Mouse (Mus musculus) heart, embryonic 14.5 days (tissue): ENCODE data around the gene Pid1. TPM values are rescaled to one million over a fixed set of nuclear protein-coding genes. Genes with fewer than 3 reads are reported as not detected.

Experiments
- ATAC-seq: fragments of 200-750 bp; cut with Nextera tagmentation; 2 replicates; pipeline ENCODE4 v1.8.0; 2017; ENCODE audit warnings: low read depth, moderate TSS enrichment; ENCODE audit not compliant: insufficient number of reproducible peaks, insufficient read depth, low FRiP score
- H3K27ac ChIP-seq, 2 experiments: fragments of 200-500 bp in 1 of 2; fragments of 300-500 bp in 1 of 2; sonication (generic) in 1 of 2; replicated peaks in 1 of 2; 2 replicates each; pipeline ENCODE4 v1.5.1; 2012 to 2014; ENCODE audit warnings: low read depth in 2 of 2, low read length in 2 of 2, control low read depth in 1 of 2, mild to moderate bottlenecking in 1 of 2, mixed read lengths in 1 of 2; ENCODE audit not compliant: control insufficient read depth in 1 of 2, insufficient read depth in 1 of 2
- H3K27me3 ChIP-seq: fragments of 300-500 bp; sonication (generic); 2 replicates; pipeline ENCODE4 v1.6.1; 2014; ENCODE audit warnings: mild to moderate bottlenecking, low read length, control low read depth; ENCODE audit not compliant: control insufficient read depth, insufficient read depth
- H3K36me3 ChIP-seq: fragments of 300-500 bp; sonication (generic); 2 replicates; pipeline ENCODE4 v1.6.1; 2014; ENCODE audit warnings: mild to moderate bottlenecking, control low read depth, low read length, mixed read lengths; ENCODE audit not compliant: control insufficient read depth, insufficient read depth
- H3K4me1 ChIP-seq, 2 experiments: fragments of 200-500 bp in 1 of 2; fragments of 300-500 bp in 1 of 2; sonication (generic) in 1 of 2; 2 replicates each; pipeline ENCODE4 v1.6.1; 2012 to 2014; ENCODE audit warnings: low read length in 2 of 2, control low read depth in 1 of 2, mixed read lengths in 1 of 2; ENCODE audit not compliant: control insufficient read depth in 2 of 2, insufficient read depth in 2 of 2
- H3K4me2 ChIP-seq: fragments of 300-500 bp; sonication (generic); 2 replicates; pipeline ENCODE4 v1.6.1; 2014; ENCODE audit warnings: mild to moderate bottlenecking, low read length
- H3K4me3 ChIP-seq, 2 experiments: fragments of 200-500 bp in 1 of 2; fragments of 300-500 bp in 1 of 2; sonication (generic) in 1 of 2; 2 replicates each; pipeline ENCODE4 v1.5.1; 2012 to 2014; ENCODE audit warnings: low read length in 2 of 2, mild to moderate bottlenecking in 2 of 2, control low read depth in 1 of 2, low read depth in 1 of 2, moderate library complexity in 1 of 2; ENCODE audit not compliant: control insufficient read depth in 1 of 2, insufficient read depth in 1 of 2
- H3K9ac ChIP-seq: fragments of 300-500 bp; sonication (generic); 2 replicates; pipeline ENCODE4 v1.6.1; 2014; ENCODE audit warnings: mild to moderate bottlenecking, low read length
- H3K9me3 ChIP-seq: fragments of 300-500 bp; sonication (generic); 2 replicates; pipeline ENCODE4 v1.6.1; 2016; ENCODE audit warnings: low read length, control low read depth; ENCODE audit not compliant: control insufficient read depth
- WGBS: fragments of 180-500 bp; shearing (Covaris S2); extraction: QIAGEN DNeasy Blood & Tissue Kit; methylation state at CpG from one replicate; pipeline ENCODE4 v1.1.7; 2014; 5-methylcytosine and 5-hydroxymethylcytosine counted together
- polyA plus RNA-seq: library from polyadenylated mRNA; unstranded; fragments of >200 nt; fragmentation: Nextera tagmentation; extraction: Ambion mirVana; gene quantifications from 2 replicates; pipeline ENCODE4 v1.2.1, GENCODE M21; 2014

Pid1 gene
- polyA plus RNA-seq, 1 experiment from 2014 or later = 11.2 TPM

GRCm38 (mm10) chr1:84254361-84254760 is 109.6 kb downstream of the Pid1 start:
- H3K4me1 ChIP-seq = no peaks in the 10 kb centered on the region

DNA sequence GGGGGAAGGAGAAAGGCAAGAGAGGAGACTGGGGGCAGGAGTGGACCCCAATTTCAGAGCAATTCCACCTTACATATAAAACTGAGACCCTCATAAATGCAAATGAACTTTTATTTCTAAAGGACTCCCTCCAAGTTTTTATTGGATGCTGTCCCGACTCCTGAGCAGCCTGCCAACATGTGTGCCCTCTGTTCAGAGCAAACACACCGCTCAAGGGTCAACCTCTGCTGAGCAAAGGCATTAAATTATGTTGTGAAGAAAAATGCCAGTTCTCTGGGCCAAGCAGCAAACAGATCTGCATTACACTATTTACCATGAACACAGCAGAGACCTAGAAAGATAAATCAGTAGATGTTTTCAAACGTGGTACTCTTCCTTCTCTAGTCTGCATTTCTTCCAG is 110.1 kb downstream of the Pid1 start:
- Histone ChIP-seq H3K4me1 (no peaks in the 10 kb centered on the region), H3K9me3 (no peaks in the 10 kb centered on the region), H3K4me2 (no peak overlapping the region), H3K27me3 (no peaks in the 10 kb centered on the region), H3K27ac (no peak overlapping the region), H3K36me3 (no peaks in the 10 kb centered on the region), H3K4me3 (no peak overlapping the region), H3K9ac (no peak overlapping the region)
- 67% methylated on average over 3 of the region's 3 CpGs for WGBS
- ATAC-seq = no peak

More at GRCm38 (mm10) chr1:84254361-84254760, 109.6 kb downstream of the Pid1 start:
- Histone ChIP-seq H3K36me3 (no peaks in the 10 kb centered on the region), H3K27ac (no peak overlapping the region), H3K9ac (no peak overlapping the region), H3K9me3 (no peaks in the 10 kb centered on the region), H3K4me3 (no peak overlapping the region), H3K27me3 (no peaks in the 10 kb centered on the region), H3K4me2 (no peak overlapping the region)
- WGBS = 58% methylated on average over 5 of the region's 5 CpGs
- ATAC-seq = no peak

DNA sequence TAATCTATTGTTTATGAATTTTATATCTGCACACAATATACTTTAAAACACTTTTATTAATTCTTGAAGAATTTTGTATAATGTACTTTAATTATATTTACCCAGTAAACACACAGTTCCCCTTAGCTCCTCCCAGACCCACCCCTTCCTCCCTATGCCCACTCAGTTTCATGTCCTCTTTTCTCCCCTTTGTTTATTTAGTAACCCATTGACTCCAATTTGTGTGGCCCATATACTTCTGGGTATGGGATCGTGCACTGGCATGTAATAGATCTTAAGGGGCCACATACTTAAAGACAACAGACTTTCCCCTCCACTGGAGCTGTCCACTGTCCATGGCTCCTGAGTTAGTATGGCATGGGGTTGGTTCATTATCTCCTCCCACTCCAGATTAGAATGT is 112.8 kb downstream of the Pid1 start:
- Histone ChIP-seq H3K27me3 (no peaks in the 10 kb centered on the region), H3K4me2 (no peak overlapping the region), H3K9ac (no peak overlapping the region), H3K9me3 (no peaks in the 10 kb centered on the region), H3K36me3 (no peaks in the 10 kb centered on the region), H3K4me3 (no peak overlapping the region), H3K4me1 (no peaks in the 10 kb centered on the region), H3K27ac (no peak overlapping the region)
- ATAC-seq = no peak
- WGBS = 46% methylated on average over 1 of the region's 1 CpGs

- Histone ChIP-seq H3K4me3 (no peak overlapping the region), H3K9me3 (no peaks in the 10 kb centered on the region), H3K27me3 (no peaks in the 10 kb centered on the region), H3K27ac (no peak overlapping the region), H3K4me1 (no peaks in the 10 kb centered on the region), H3K9ac (no peak overlapping the region), H3K36me3 (no peaks in the 10 kb centered on the region), H3K4me2 (no peak overlapping the region)
- ATAC-seq = no peak
- 87% methylated on average over 1 of the region's 1 CpGs for WGBS
These were observed 113.2 kb downstream of the Pid1 start for GRCm38 (mm10) chr1:84250770-84251169.

- H3K4me1 ChIP-seq = no peaks in the 10 kb centered on the region
- no peak overlapping the region for H3K27ac ChIP-seq
- H3K9me3 ChIP-seq = no peaks in the 10 kb centered on the region
- no peaks in the 10 kb centered on the region for H3K27me3 ChIP-seq
- H3K36me3 ChIP-seq = no peaks in the 10 kb centered on the region
- 82% methylated on average over 6 of the region's 6 CpGs for WGBS
- H3K4me3 ChIP-seq = no peak overlapping the region
- no peak for ATAC-seq
- no peak overlapping the region for H3K4me2 ChIP-seq
- no peak overlapping the region for H3K9ac ChIP-seq
These were observed 114.1 kb downstream of the Pid1 start for GRCm38 (mm10) chr1:84249772-84250338.

DNA sequence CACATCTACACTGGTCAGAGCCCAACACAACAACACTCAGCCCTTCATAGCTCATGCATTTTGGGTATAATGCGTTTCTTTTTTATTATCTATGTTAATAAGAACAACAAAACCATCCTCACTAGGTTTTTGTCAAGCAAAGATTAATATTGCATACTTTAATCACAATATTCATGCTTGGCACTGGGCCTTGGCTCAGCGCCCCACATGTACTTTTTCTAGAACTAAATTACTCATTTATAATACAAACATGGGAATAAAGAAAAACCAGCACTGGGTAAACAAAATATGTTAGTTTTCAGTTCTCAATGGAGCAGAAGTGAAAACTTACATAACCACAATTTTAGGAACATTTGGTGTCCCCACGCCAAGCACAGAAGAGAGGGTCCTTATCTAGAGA is 116.9 kb downstream of the Pid1 start:
- no peaks in the 10 kb centered on the region for H3K9me3 ChIP-seq
- no peak overlapping the region for H3K9ac ChIP-seq
- no peaks in the 10 kb centered on the region for H3K27me3 ChIP-seq
- 81% methylated on average over 3 of the region's 3 CpGs for WGBS
- no peak overlapping the region for H3K4me2 ChIP-seq
- no peak for ATAC-seq
- no peaks in the 10 kb centered on the region for H3K4me1 ChIP-seq
- no peak overlapping the region for H3K4me3 ChIP-seq
- no peak overlapping the region for H3K27ac ChIP-seq
- H3K36me3 ChIP-seq = no peaks in the 10 kb centered on the region

DNA sequence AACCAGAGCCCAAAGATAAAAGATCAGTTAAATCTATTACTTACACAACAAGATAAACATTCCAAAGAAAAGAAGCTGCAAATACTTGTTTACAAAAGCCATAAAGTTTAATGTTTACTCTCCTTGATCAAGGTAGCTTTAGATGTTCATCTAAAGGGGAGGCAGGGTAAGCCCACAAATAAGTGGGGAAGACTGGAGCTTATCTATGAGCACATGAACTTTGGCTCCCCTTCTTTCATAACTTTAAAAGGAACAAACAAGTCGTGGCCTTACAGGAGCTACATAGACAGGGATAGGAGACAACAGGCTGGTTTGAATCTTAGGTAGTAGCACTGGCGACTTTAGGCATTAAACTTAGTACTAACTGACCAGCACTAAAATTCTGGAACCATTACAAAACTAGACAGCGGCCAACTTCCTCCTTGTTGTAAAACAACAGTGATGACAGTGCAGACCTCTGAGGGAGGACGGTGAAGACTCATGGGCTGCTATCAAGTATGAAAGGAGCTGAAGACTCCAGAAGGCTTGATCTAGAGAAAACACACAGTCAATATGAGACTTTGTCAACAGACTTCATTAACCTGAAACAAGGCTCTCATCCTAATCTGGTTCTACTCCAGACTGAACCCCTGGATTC is 122.7 kb downstream of the Pid1 start:
- Histone ChIP-seq H3K9ac (no peak overlapping the region), H3K4me3 (no peak overlapping the region), H3K4me2 (no peak overlapping the region), H3K27ac (no peak overlapping the region), H3K9me3 (no peaks in the 10 kb centered on the region), H3K36me3 (no peaks in the 10 kb centered on the region), H3K4me1 (no peaks in the 10 kb centered on the region), H3K27me3 (no peaks in the 10 kb centered on the region)
- 67% methylated on average over 4 of the region's 4 CpGs for WGBS
- ATAC-seq = no peak

DNA sequence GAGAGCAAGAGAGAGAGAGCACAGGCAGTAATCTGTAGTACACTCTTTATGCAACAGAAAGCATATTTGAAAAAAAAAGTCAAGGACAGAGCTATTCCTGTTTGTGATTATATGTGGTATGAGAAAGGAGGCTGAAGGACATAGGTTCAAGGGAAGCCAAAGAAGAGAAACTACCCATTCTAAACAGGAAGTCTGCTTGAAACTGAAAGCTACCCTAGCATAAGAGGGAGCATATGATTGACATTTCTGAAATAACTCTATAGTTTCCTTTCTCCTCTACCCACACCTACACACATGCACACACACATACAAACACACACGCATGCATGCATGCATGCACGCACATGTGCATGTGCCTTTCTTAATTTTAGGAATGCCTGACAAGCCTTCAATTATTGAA is 123.8 kb downstream of the Pid1 start:
- H3K27ac ChIP-seq = no peak overlapping the region
- WGBS = 91% methylated on average over 2 of the region's 2 CpGs
- no peak overlapping the region for H3K9ac ChIP-seq
- H3K36me3 ChIP-seq = no peaks in the 10 kb centered on the region
- no peaks in the 10 kb centered on the region for H3K4me1 ChIP-seq
- ATAC-seq = no peak
- no peak overlapping the region for H3K4me2 ChIP-seq
- H3K9me3 ChIP-seq = no peaks in the 10 kb centered on the region
- no peaks in the 10 kb centered on the region for H3K27me3 ChIP-seq
- H3K4me3 ChIP-seq = no peak overlapping the region
